Mouse (Mus musculus) layer of hippocampus, postnatal 14 days (tissue): Measurements from ENCODE around the gene Pou3f3. TPM values are rescaled to one million over a fixed set of nuclear protein-coding genes. Genes with fewer than 3 reads are reported as not detected.

Experiments used
- DNase-seq, 2 experiments: peaks; one replicate each; pipeline ENCODE4 v3.0.0; 2021 to 2022; ENCODE audit warnings: low spot score in 2 of 2, mixed read lengths in 1 of 2
- total RNA-seq, 2 experiments: library from RNA; stranded (reverse); gene quantifications; 2 replicates each; pipeline ENCODE4 v1.2.3; 2021

Pou3f3 gene
- total RNA-seq, 2 experiments from 2014 or later = 53.2 to 54.3 TPM

DNA sequence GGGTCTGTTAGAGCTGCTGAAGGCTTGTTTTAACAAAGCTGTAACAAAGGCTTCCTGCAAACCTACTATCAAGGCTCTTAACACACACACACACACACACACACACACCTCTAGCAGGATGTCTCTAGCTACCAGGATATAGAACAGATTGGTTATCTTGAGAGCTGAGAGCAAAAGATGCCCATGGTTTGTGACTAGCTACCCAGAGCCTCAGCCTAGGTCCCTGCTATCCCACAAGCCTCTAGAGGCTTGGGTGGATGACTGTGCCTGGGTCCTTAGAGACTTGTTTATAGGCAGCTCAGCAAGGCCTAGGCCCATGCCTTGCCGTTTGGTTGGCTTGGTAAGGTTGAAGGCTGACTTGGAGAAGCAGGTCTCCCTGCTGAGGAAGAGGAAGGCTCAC, 13.5 kb downstream of the Pou3f3 start:
- no peak for DNase-seq

DNA sequence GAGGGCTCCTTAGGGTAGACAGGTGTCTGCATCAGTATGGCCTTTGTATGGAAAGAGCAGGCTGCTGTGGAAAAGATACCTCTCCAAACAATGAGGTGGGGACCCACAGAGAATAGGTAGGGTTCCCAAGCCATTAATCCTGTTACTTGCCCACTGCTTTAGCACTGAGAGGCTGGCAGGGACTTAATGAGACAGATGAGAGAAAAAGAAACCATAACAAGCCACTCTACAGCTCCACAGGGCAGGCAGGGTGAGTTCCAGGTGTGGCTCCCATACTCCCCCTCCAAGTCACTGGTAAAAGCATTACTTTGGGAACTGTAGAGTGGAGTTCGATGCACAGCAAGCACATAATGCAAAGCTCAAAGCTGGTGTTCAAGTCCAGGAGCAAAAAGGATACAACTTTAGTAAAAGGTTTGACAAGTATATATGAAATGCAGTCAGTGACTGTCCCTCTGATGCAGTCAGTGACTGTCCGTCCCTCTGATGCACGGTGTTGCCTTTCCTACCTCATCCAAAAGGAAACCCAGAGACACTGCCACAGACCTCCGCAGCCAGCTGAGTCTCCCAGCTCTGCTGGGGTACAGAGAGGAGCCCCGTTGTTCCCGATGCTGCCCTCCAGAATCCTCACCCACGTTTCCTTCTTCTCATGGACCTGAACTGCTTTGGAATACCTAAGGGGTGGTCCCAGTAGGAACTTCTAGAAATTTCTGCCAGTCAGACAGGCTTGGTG, 14.0 kb downstream of the Pou3f3 start:
- DNase-seq = no peak

DNA sequence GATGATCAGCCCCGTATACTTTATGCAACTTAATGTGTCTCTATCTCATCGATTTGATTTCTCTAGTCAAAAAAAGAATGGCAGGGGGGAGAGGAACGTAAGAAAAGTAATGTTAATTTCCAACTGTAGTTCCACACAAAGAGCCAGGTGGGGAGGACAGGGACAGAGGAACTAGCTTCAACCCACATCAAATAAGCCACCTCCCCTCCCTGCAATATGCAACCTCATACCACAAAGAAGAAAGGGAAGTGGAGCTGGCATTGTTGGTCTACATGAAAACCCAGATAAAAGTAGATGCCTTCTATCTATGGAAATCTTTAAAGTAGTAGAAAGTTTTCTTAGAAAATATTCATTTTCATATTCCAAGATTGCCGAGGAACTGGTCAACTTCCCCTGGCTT, 14.7 kb downstream of the Pou3f3 start:
- DNase-seq = no peak

DNA sequence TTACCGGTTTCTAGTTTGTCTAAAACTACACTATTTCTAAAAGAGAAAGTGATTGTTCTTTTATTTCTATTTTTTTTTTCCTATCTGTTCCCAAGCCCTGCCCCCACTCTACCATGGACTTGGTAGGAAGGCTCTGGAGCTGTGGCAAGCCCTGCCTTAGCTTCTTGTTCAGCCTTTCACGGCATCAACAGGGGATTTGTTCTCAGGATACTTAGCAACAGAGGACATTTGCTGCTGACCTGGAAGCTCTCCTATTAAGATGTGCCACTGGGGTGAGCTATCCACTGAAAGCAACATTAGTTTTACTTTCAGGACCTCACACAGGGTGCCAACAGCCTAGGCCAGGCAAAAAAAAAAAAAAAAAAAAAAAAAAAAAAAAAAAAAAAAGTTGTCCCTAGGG, 15.4 kb downstream of the Pou3f3 start:
- peak in 1 of 2 experiments; percentile 63 for DNase-seq

DNA sequence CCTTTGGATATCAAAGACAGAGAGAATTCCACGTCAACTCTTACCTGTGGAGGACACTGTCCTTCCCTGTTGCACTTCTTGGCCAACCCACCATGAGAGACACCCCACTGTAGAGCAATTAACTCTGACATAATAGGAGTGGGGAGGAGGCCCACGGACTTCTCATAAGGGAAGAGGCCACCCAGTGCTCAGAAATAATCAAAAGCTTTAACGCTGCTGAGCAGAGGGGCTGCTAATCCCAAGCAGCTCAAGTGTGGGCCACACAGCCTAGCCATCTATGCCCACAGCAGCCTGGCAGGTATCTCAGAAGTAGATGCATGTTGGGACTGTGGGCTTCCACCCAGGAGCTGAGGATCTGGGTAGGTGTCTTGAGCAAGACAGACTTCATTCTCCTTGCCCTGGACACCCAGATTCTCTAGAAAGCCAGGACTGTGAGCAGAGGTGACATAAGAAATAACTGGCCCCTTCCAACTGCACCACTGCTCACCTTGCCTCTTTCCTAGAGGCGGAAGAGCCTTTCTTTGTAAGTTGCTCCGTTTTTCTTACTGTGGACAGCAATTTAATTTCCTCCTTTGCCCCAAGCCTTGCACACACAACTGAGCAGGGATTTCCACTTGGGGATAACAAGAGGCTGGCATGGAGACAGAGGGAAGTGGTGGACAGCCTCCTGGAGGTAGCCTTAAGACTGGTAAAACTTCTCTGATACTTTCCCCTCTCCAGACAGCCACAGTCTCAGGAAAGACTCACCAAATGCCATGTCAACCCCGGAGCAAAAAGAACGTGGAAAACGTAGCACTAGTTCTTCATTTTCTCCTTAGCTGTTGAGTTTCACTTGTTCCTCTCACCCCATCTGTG, 16.1 kb downstream of the Pou3f3 start:
- no peak for DNase-seq

DNA sequence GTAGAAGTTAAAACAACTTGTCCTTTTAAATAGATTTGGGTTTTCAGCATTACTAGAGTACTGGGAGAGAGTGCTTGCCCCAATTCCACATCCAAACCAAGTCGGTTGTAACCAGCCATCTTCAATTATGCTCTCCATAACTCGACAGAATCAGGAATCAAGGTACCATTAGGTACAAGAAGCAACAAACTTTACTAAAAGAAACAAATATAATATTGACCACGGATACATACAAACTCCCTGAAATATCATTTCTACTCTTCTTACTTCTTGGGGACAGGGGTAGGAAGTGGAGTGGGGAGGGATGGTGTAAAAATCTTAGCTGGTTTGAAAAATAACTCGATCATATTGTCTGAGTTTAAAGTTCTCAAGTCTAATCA, 16.7 kb downstream of the Pou3f3 start:
- DNase-seq = no peak

DNA sequence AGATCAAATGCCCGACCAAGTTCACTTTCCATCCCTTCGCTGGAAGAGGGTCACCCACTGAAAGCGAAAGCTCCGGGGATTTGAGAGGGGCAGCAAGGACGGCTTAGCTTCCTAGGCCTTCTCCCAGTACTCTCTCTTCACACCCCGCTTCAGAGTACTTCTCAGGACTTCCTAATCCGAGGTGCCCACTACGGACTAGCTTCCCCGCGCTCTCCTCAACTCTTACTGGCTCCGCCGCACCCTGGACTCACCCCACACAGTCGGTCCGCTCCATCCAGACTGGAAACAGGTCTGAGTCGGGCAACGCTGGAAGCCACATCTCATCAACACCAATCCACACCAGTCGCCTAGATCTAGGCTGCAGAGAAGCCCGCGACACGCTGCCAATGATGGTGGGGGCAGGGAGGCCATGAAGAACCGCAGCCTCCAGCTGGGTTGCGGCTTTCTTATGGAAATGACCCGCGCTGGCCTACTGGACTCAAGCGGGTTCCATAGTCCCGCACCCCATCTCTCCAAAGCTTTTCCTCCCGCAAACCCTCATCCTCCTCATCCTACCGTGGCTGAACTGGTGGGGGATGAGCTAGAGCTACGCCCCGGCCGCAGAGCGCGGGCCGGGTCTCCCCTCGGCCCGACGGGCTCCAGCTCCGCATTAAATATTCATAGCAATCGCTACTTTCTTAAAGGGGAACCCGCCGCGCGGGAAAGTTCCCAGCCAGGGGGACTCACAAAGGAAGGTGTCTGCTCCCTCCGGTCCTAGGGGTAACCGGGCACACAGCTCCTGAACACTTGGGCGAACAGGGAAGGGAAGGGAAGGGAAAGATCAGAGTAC, 17.8 kb downstream of the Pou3f3 start:
- no peak for DNase-seq

DNA sequence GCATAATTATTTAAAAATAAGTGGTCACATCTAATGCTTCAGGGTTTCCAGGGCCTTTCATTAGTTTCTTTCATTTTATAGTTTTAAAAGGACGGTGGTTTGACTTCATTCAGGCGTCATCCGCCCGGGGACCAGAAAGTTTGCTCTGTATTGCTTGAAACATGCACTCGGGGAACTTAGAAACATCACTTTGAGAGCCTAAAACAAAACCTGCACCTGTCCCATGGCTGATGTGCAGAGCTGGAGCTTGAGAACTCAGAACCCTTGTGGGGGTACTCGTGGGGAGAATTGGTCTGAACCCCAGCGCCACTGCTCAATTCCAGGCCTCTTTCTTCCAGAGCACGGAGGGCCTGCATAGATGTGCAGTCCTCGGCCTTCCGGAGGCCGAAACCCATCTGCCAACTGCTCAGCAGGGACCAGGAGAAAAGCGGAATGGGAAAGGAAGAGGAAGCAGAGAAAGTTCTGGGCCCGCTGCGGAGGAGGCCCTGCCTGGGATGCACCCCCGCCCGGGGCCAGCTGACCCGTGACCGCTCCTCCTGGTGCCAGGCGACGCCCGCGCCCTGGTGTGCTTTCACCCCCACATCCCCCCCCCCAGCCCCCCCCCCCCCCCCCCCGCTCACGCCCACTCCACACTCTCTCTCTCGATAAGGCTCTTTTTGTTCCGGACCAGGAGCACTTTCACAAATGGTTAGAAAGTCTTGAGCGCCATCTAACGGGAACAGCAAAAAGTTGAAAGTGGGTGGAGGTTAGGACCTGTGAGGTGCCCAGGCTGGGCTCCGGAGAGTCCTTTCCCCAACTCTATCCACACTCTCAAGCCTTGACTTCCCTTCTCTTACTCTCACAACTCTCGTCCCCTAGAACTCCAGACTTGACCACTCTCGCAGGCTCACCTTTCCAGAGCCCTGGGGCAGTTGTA, 18.7 kb downstream of the Pou3f3 start:
- DNase-seq = no peak

DNA sequence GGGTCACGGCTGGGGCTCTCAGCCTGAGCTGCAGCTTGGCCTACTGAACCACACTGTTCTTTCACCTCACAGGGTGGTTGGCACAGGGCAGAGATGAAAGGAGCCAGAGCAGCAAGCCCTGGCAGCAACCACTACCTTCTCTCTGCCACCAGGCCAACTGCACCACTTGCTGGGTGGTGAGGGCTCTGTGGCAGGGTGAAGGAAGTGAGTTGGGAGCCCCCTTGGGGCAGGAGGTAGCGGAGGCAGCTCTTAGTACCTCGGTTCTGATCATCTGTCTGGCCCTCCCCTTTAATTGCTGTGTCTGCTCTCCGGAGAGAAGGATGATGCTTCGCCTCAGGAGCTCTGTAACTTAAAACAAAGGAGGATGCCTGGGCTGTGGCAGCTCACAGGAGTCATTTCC, 23.0 kb downstream of the Pou3f3 start:
- DNase-seq = peak in 1 of 2 experiments; percentile 52

DNA sequence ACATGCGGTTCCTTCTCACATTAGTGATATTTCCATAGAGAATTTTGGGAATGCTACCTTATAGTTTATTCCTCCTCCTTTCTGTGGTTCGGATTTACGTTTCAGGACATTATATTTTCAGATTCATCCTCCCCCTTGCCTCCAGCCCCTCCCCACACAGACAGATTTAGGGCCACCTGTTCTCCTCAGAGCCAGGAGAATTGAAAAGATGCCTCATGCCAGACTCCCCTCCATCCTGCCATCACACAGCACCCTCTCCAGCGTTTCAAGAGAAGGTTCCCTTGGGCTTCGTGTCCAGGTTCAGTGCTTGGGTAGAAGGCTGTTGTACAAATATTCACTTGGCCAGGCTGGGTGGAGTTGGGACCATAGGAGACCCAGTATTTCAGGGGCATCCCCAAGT, 25.8 kb downstream of the Pou3f3 start:
- peak in 1 of 2 experiments; percentile 51 for DNase-seq

DNA sequence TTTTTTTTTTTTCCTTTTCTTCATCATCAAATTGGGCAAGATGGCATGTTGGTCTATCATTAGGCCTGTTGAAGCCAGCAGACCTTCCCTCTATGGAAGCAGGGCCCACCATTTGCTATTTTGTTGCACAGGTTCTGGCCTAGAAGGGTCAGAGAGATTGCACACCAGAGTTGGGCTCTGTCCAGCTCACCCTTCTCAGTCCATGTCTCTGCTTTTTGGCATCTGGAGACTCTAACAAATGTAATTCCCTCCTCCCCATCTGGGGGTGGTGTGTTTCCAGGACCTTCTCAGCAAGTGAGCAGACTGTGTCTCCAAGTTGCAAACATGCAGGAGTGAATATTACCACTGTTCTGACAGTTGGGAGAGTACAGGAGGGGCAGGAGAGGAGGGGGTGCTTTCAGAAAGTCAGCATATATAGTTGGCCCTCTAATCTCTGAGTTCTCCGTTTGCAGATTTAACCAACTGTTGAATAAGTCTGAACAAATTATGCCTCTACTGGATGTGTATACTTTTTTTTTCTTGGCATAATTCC, 28.3 kb downstream of the Pou3f3 start:
- peak in 1 of 2 experiments; percentile 62 for DNase-seq

DNA sequence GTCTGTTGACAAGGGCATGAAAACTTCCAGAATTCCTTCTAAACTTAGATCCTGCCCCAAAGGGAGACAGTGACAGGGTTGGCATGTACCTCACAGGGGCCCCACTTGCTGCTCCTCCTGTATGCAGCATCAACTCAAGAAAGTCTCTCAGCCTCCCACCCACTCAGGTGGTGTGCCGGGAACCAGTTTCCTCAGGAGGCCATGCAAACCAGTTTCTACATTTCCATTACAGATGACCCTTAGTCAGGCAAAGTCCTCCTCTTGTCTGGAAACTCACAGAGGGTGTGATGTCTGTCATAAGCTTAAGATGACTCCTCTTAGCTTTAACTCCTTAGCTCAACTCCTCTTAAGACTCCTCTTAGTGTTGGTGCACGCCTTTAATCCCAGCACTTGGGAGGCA, 29.3 kb downstream of the Pou3f3 start:
- DNase-seq = no peak

DNA sequence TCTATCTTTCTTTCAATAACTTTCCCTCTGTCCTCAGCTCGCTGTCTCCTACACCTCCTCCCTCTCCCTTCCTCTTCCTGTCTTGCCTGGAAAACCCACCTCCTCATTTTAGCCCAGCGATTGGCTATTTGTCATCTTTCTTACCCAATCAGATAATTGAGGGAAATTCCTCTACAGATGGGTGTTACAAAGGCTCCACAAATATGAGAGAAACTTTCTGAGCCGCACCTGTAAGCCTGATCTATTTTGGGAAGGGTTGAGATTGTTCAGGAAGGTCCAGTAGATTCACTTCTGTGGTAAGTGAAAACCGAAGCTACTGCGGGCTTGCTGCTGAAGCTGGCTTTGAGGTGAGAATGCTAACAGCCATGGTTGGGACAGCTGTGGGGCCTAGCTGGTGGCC, 31.6 kb downstream of the Pou3f3 start:
- no peak for DNase-seq

DNA sequence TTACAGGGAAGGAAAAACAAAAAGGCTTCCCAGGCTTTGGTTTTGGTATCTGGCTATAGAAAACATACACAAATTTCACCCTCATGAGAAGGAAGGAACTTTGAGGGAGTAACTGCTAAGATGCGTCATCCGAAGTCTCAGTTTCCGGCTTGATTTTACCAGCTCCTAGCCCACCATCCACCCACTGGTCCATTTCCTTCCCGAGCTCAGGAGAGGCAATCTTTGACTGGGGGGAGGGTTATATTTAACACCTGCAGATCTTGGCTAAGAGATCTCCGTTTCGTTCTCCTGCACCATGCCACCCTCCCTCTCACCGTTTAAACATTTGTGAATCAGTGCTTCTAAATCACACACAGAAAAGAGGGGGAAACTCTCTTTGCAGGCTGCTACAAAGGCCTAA, 32.1 kb downstream of the Pou3f3 start:
- DNase-seq = no peak

DNA sequence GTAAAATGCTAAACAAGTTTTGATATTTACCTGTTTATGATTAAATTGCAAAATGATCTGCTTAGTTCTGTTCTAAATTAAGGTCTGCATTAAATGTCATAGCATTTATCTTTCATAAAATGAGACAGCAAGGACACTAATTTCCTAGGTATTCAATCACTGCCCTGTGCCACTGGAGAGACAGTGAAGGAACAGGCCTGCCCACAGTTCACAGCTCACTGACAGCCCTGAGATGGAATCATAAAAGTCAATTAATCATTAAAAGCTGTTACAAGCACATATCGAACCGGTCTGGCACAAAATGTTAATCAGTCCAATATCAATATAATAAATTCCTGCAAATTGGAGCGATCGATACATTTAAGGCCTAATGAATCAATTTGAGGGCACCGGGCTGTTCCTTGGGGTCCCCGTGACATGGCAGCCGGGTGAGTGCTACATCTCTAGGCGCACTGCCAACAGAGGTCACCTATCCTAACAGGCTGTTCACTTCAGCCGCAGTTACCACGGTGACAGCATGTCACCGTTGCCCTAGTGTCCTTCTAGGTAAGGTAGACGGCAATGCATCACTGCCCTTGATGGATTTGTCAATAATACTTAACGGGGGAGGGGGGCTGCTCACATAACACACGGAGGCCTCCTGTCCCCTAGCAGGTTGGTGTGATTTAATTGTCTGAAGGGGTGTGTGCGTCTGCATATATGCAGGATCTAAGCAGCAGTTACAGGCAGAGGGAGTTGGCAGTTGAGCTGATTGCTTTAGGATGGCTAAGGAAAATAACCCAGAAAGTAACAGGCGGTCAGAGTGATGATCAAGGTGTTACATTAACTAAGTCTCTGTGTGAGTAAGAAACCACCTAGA, 46.0 kb downstream of the Pou3f3 start:
- DNase-seq = no peak

DNA sequence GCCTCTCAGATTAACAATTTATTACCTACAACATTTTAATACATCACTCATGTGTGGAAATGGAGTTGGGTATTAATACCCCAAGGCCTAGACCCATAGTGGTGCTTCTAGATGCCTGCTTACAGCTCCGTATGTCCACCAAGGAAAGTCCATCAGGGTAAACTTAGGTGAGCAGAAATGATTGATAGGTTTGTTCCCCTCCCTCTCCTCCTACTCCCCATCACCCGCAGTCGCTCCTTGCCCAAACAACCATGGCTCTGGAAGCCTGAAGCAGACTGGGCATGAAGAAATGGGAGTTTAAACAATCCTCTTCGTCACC, 46.6 kb downstream of the Pou3f3 start:
- DNase-seq = no peak

DNA sequence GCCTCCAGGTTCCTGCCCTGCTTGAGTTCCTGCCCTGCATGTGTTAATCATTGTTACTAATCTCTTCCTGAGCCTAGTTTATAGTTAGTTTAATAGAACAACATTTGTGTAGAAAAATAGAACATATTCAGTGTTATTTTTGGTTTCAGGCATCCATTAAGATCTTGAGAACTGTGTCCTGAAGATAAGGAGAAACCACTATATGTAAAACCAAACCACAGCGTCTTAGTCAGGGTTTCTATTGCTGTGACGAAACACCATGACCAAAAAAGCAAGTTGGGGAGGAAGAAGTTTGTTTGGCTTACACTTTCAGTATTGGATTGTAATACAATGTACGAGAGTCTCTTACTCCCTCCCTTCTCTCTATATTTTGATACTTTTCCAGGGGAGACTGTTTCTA, 49.5 kb downstream of the Pou3f3 start:
- no peak for DNase-seq

DNA sequence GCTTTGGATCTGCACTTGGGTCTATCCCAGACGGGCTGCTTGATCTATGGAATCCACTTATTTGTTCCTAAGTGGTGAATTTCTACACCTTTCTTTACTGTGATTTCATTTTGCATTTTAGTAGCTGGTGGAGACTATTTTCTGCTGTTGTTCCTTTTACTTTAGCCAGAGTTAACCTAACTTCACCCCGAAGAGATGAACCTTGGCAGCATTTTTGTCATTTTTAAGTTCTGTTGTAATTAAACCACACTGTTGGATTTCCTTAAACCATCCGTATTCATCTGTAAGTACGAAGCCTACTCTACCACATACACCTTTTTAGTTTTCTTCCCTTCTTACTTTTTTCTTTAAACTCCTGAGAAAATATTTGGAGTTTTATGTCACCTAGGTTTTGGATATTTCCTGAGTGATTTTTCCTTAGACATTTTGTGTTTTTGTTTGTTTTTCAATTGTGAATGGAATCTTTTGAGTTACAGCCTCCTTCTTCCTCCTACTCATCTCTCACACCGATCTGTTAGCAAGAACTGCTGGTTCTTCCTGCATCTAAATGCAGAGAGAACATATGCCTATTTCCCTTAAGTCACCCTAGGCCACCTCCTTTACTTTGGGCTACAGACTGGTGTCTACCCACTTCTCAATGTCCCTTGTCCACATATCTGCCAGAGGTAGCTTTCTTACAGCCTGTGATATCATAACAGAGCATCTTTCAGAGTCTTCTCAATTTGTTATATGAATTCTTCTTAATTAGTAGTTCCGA, 54.1 kb downstream of the Pou3f3 start:
- DNase-seq = no peak
